Mouse (Mus musculus) G1E (cell line): ENCODE data around the gene Prrx1.

ENCODE experiments used
- CTCF ChIP-seq: IDR thresholded peaks from 2 replicates; pipeline ENCODE4 v1.5.1; 2012; ENCODE audit warnings: low read depth, low read length, inconsistent platforms, mixed read lengths
- GATA1 ChIP-seq: IDR thresholded peaks from 2 replicates; pipeline ENCODE4 v1.6.1; 2012; ENCODE audit warnings: borderline replicate concordance, low read length, inconsistent platforms, mixed read lengths

DNA sequence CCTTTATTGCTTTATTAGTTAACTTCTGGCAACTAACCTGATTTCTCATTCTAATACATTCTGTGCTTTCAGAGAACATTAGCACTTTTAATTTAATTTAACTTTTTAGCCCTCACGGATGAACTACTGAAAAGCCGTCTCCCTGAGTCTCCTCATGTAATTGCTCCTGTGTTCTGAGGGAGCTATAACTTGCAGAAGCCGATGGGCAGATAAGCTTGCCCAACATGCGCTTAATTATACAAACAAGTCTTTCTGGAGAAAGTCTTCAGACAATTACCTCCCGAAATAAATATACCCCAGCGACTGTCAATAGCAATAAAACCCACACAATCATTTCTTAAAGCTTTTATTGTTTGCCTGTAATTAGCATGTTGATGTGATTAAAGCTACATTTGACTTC is 44.2 kb upstream of the Prrx1 start:
- TF ChIP-seq GATA1 (no peak), CTCF (no peak)
